Mouse (Mus musculus) brain, embryonic 14.5 days (tissue): ENCODE data around the gene Rmdn2. TPM values are rescaled to one million over a fixed set of nuclear protein-coding genes. Genes with fewer than 3 reads are reported as not detected.

Experiments used
- DNase-seq: peaks from one replicate; pipeline ENCODE4 v3.0.0-alpha.2; 2011; ENCODE audit warnings: low read depth
- CTCF ChIP-seq: fragments of 200-500 bp; IDR thresholded peaks from 2 replicates; pipeline ENCODE4 v1.5.1; 2012; ENCODE audit warnings: inconsistent platforms, mild to moderate bottlenecking, moderate library complexity, borderline replicate concordance; ENCODE audit not compliant: insufficient read depth, insufficient read length; ENCODE audit errors: extremely low read depth
- POLR2A ChIP-seq: fragments of 200-500 bp; IDR thresholded peaks from 2 replicates; pipeline ENCODE4 v1.6.1; 2012; ENCODE audit warnings: mild to moderate bottlenecking, inconsistent platforms, borderline replicate concordance; ENCODE audit not compliant: poor library complexity, insufficient read depth, insufficient read length, severe bottlenecking; ENCODE audit errors: extremely low read depth
- polyA plus RNA-seq: library from polyadenylated mRNA; depleted of rRNA; stranded (reverse); fragments of >200 nt; gene quantifications from 2 replicates; pipeline ENCODE4 v1.2.3, GENCODE M21; 2012; rRNA removed

The Rmdn2 gene
- 3.6 and 3.7 TPM in 2 replicates for polyA plus RNA-seq

DNA sequence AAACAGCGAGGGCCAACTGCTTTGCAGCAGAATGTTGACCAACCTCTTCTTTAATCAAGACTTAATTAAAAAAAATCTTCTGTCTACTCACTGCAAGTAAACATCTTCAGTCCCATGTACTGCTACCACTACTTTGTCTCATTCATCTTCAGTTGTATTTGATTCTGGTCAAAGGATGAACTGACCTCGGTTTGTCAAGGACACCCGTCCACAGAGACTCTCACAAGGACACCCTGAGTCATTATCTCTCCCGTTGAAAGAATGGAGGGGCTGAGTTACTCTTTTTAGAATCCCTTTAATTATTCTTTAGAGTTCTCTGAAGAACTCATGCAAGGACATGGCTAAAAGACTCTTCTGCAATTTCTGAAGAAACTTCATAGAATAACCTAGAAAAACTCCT, at the start of gene Rmdn2:
TSS of gene Rmdn2 (plus strand) at position 319 of the 400 bp plus-strand sequence.
- TF ChIP-seq CTCF = no peak
- no peak for TF ChIP-seq POLR2A
- DNase-seq = no peak

DNA sequence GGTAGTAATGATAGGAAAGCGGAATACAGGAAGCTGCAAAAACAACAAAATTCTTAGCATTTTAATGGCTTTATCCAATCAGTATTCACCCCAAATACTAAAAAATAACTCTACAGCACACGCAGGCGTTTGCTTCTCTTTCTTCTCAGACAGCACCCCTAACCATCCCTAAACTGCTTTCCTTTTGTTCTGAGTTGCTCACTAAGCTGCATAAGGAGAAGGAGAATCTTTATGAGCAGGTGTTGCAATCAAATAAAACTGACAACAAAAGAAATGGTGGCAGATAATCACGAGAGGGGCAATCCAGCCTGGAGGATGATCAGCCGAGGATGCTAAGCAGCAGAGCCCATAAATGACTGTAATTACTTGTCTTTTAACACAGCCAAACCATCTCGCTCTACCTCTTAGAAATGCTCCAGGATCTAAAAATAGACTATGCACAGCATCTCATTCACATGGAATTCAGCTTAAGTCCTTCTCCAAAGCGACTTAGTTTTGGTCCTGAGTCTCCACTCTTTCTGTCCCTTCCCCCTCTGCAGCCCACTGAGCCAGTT, 48.5 kb upstream of the Rmdn2 start:
- TF ChIP-seq CTCF (no peak), POLR2A (no peak)
- peak; percentile 63 for DNase-seq

DNA sequence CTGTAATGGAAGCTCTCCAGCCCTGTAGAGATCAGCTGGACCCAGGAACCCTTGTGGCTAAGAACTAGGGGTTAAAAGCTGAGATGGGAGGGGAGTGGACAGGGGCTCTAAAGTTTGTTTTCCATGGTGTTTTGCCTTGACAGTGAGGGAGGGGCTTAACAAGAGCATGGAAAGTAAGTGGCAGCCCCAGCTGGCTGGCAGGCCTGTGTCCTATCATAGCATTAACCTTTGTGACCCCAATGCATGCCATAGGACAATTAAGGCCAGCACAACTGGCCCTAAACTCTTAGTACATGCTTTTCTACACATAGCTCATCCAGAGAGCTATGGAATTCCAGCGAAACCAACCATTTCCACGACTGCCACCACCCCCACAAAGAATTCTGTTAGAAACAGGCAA, 47.9 kb upstream of the Rmdn2 start:
- TF ChIP-seq POLR2A = no peak
- TF ChIP-seq CTCF = no peak
- DNase-seq = no peak

DNA sequence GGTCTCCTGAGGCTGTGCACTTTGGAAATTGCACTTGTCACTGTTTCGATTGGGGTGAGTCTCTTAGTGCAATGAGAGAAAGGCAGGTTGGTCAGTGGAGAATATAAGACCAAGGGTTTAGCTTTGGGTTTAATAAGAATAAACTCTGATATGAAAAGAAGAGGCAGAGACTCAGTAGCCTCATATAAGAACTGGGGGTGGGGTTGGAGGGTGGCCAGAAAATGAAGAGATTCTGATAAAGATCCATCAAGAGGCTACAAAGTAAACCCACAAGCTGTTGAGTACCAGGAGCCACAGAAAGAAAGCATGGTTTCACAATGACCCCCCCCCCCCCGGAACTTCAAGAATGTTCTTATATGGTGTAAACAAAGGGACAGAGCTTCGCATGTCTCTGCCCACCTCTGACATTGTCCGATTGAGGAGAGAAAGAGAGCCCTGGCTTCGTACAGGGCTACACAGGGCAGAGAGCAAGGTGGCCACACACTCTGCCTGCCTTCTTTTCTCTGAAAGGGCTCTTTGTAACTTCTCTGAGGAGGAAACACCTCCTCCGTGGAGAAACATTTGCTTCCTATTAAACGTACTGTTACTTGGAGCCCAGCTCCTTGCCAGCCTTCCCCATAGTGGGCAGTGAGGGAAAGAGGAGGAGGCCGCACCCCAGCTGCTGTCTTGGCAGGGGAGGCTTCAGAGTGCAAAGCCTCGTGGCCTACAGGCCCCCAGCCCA, 46.3 kb upstream of the Rmdn2 start:
- no peak for TF ChIP-seq CTCF
- no peak for TF ChIP-seq POLR2A
- DNase-seq = peak; percentile 28

DNA sequence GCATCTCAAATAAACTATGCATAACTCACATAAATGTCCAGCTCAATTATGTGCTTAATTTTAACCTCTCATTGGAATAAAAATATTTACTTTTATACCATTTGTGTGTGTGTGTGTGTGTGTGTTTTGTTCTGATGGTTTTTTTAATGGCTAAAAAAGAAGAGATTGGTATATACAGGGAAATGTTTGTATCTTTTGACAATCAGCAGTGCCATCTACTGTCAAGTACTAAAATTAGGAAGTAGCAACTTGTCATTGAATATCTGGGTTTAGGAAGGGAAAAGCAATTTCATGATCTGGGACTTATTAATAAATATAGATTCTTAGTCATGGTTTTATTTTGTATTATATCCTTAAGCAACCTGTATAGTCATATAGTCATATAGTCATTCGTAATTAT, 43.3 kb upstream of the Rmdn2 start:
- no peak for TF ChIP-seq CTCF
- no peak for TF ChIP-seq POLR2A
- DNase-seq = peak; percentile 76

DNA sequence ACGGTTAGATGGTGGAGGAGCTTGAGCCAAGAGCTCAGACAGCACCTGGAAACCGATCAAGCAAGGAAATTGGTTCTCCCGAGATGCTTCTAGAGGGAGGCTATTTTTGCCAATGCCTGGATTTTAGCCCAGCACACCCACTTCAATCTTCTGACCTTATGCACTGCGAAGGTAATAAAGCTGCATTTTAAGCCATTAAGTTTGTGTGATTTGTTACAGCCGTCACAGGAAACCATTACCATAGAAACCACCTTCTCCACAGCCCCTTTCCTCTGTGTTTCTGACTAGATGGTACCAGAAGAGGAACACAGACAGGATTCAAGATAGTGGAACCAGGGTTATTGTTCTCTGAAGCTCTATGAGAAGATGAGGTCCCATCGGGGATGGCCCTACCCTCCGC, 33.3 kb upstream of the Rmdn2 start:
- TF ChIP-seq CTCF = no peak
- no peak for TF ChIP-seq POLR2A
- DNase-seq = no peak

DNA sequence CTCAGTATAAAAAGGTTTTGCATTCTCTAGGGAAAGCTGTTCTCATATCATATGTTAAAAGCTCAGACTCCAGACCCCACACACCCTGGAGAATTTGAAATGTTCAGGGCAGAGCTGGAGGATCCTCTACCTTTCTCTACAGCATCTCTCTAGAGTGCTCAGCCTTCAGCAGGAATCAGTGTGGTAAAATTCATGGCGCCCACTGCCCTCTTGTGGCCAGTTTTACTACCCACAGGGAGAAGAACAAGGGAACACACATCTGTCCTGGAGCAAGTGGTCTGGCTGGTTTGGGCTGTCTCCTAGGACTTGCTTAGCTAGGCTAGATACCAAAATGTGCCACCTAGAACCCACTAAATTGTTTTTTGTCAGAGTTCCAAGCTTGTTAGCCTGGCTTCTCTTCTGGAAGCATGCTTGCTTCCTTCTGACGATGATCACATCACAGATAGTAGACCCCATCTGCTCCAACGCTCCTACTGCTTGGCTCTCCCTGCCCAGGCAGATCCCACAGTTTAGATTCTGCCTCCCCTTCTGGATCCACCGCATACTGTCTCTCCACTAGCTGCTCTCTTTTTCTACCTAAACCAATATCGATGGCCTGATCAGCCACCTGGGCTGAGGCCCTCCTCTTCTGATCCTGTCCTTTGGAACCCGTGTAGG, 31.3 kb upstream of the Rmdn2 start:
- TF ChIP-seq CTCF (peak; percentile 84; the same call in 1 of the 2 replicates), POLR2A (no peak)
- peak; percentile 88 for DNase-seq

DNA sequence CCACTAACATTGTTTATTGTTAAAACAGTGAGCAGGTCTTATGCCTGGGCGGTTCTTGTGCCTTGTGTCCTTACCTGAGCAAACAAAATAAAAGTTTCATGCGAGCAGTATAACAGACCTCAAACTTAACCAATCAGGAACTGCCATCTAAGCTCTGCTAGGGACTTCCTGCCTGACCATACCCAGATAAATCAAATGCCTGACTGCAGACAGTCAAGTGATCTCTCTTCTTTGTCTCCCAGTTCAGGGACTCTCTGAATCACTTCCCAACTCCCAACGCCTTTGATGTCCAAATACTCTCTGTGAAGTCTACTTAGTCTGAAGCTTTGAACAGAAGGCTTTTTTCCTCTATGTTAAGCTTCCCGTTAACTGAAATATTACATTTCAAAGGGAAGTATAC, 28.2 kb upstream of the Rmdn2 start:
- no peak for DNase-seq
- TF ChIP-seq CTCF (no peak), POLR2A (no peak)

DNA sequence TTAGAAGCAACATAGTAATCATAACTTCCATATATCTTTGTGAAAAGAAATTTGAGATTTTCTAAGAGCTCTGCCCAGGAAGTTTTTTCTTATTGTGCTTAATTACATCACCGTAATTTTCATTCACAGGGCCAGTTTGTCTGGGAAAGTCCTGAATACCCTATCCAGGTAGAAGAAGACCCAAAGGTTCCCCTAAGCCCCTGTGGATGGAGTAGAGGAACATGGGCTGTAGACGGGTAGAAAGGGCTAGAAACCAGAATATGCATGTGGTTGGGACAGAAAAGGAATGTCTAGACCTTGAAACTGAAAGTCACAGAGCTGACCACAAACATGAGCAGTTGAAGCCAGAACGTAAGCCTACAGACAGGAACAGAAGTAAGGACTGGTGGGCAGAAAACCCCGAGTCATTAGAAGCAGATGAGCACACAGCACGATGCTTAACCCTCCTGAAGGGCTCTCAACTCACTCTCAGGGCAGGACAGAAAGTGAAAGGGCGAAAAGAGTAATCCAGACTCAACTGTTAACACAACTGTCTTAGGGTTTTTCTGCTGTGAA, 27.3 kb upstream of the Rmdn2 start:
- TF ChIP-seq CTCF (no peak), POLR2A (no peak)
- DNase-seq = no peak

DNA sequence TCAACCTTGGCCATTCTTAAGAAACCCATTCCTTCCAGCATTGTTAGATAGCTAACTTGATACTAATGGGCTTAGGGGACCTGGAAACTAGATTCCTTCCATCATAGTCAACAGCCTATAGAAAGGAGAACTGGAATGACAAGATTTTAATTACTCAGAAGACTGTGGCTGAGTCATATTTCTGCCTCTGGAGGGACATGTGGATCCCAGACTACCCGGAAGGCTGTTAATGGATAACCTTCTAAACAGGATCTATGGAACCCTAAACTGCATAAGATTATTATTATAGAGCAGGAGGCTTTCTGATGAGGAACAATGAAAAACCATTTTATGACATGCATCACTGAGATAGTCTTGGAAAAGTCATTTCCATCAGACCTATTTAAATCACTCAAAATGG, 21.8 kb upstream of the Rmdn2 start:
- no peak for DNase-seq
- TF ChIP-seq CTCF = no peak
- TF ChIP-seq POLR2A = no peak

DNA sequence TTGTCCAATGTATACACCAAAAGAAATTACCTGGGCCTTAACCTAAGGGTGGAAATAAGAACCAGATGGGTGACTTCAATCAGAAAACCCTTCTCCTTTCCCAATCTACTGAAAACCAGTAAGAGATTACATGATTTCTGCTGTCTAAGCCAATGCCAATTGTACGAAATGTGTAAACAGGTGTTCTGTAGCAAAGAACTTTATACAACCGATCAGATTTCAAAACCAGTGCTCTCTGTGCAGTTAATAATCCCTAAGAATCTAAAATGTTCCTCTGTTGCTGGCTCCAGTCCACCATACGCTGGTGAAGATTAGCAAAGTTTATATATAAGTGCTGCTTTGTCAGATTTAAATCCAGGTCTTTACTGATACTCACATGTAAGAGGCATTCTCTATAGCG, 15.7 kb upstream of the Rmdn2 start:
- DNase-seq = no peak
- TF ChIP-seq CTCF (no peak), POLR2A (no peak)
